Mouse (Mus musculus) forebrain, embryonic 14.5 days (tissue): ENCODE data around the gene Tcf15. TPM values are rescaled to one million over a fixed set of nuclear protein-coding genes. Genes with fewer than 3 reads are reported as not detected.

ENCODE experiments used
- ATAC-seq: fragments of 200-750 bp; cut with Nextera tagmentation; 2 replicates; pipeline ENCODE4 v1.8.0; 2017; ENCODE audit warnings: mild to moderate bottlenecking, moderate library complexity
- DNase-seq: peaks from one replicate; pipeline ENCODE4 v3.0.0-alpha.2; 2015; ENCODE audit warnings: low spot score
- H3K27ac ChIP-seq: fragments of 300-500 bp; sonication (generic); 2 replicates; pipeline ENCODE4 v1.5.1; 2014; ENCODE audit warnings: low read depth, mild to moderate bottlenecking, control low read depth, low read length, moderate library complexity
- H3K27me3 ChIP-seq: fragments of 300-500 bp; sonication (generic); replicated peaks from 2 replicates; pipeline ENCODE4 v1.6.1; 2014; ENCODE audit warnings: low read length, control low read depth, mixed read lengths; ENCODE audit not compliant: control insufficient read depth, insufficient read depth
- H3K36me3 ChIP-seq: fragments of 300-500 bp; sonication (generic); 2 replicates; pipeline ENCODE4 v1.6.1; 2014; ENCODE audit warnings: low read length, control low read depth; ENCODE audit not compliant: control insufficient read depth, insufficient read depth
- H3K4me1 ChIP-seq: fragments of 300-500 bp; sonication (generic); 2 replicates; pipeline ENCODE4 v1.6.1; 2014; ENCODE audit warnings: antibody characterized with exemption, low read length, control low read depth; ENCODE audit not compliant: control insufficient read depth, insufficient read depth
- H3K4me2 ChIP-seq: fragments of 300-500 bp; sonication (generic); 2 replicates; pipeline ENCODE4 v1.6.1; 2014; ENCODE audit warnings: mild to moderate bottlenecking, control low read depth, low read length
- H3K4me3 ChIP-seq: fragments of 300-500 bp; sonication (generic); 2 replicates; pipeline ENCODE4 v1.5.1; 2014; ENCODE audit warnings: low read depth, low read length, control low read depth
- H3K9ac ChIP-seq: fragments of 300-500 bp; sonication (generic); 2 replicates; pipeline ENCODE4 v1.6.1; 2014; ENCODE audit warnings: mild to moderate bottlenecking, low read length, control low read depth, moderate library complexity
- H3K9me3 ChIP-seq: fragments of 300-500 bp; sonication (generic); replicated peaks from 2 replicates; pipeline ENCODE4 v1.6.1; 2016; ENCODE audit warnings: low read length, control low read depth, mixed read lengths; ENCODE audit not compliant: control insufficient read depth
- WGBS: fragments of 180-500 bp; shearing (Covaris S2); extraction: QIAGEN DNeasy Blood & Tissue Kit; methylation state at CpG from one replicate; pipeline ENCODE4 v1.1.7; 2014; 5-methylcytosine and 5-hydroxymethylcytosine counted together
- polyA plus RNA-seq: library from polyadenylated mRNA; unstranded; fragments of >200 nt; fragmentation: Nextera tagmentation; extraction: Ambion mirVana; gene quantifications from 2 replicates; pipeline ENCODE4 v1.2.1, GENCODE M21; 2014

Gene Tcf15
- polyA plus RNA-seq, 1 experiment from 2014 or later: 1.1 TPM

DNA sequence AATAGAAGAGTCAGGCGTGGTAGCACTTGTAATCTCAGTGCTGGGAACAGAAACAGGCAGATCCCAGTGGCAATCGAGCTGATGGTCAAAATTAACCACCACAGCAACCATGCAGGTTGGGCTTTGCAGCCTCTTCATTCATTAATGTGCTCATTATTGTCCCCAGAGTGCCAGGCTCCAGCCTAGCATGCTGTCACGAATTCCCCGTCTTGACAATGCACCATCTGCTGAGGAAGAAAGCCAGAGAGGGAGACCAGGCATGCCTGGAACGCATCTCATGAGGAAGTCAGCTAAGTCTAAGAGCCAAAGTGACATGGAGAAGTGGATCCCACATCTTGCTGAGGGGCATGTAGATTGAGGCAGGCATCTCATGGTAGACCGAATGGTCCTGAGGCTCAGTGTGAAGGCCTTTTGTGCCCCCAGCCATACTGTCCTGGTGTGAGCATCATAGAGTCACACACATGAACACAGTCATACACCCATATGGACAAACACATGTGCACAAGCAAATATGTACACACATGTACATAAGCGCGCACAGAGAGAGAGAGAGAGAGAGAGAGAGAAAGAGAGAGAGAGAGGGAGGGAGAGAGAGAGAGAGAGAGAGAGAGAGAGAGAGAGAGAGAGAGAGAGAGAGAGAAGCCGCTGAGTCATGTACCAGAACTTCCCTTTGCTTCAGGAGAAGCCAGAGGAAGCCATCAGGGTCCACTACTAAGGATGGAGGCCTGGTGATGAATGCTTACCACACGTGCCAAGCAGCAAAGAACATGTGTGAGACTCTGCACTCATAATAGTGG lies 4.0 kb upstream of the Tcf15 start:
- 52% methylated on average over 10 of the region's 10 CpGs for WGBS
- no peak overlapping the region for H3K9ac ChIP-seq
- peak overlapping the region; percentile 22; the same call in 1 of the 2 replicates for H3K27ac ChIP-seq
- H3K4me1 ChIP-seq: peaks cover 21% of the 10 kb centered on the region
- H3K4me2 ChIP-seq: no peak overlapping the region
- H3K9me3 ChIP-seq: no peaks in the 10 kb centered on the region
- ATAC-seq: peak; percentile 35; the same call in 1 of the 2 replicates
- peaks cover 20% of the 10 kb centered on the region for H3K27me3 ChIP-seq
- no peaks in the 10 kb centered on the region for H3K36me3 ChIP-seq
- DNase-seq: peak; percentile 73
- H3K4me3 ChIP-seq: no peak overlapping the region

DNA sequence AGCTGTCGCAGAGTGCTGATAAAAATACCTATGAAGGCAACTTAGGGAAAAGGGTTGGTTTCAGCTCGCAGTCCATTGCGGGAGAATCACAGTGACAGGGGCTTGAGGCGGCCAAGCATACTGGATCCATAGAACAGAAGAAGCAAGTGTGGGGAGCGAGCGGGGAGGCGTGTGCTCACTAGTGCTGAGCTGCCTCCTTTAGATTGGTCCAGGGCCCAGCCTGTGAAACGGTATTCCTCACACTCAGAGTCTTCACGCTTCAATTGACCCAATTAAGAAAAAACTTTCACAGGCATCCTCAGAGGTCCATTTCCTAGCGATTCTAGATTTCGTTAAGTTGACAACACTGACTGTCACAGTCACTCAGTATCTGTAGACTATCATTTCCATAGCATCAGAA lies 2.4 kb upstream of the Tcf15 start:
- Histone ChIP-seq H3K9me3 (no peaks in the 10 kb centered on the region), H3K36me3 (no peaks in the 10 kb centered on the region), H3K27ac (no peak overlapping the region), H3K27me3 (peaks cover 28% of the 10 kb centered on the region), H3K9ac (no peak overlapping the region), H3K4me3 (no peak overlapping the region), H3K4me1 (peaks cover 21% of the 10 kb centered on the region), H3K4me2 (no peak overlapping the region)
- ATAC-seq (no peak), DNase-seq (no peak)
- 17% methylated on average over 11 of the region's 11 CpGs for WGBS

DNA sequence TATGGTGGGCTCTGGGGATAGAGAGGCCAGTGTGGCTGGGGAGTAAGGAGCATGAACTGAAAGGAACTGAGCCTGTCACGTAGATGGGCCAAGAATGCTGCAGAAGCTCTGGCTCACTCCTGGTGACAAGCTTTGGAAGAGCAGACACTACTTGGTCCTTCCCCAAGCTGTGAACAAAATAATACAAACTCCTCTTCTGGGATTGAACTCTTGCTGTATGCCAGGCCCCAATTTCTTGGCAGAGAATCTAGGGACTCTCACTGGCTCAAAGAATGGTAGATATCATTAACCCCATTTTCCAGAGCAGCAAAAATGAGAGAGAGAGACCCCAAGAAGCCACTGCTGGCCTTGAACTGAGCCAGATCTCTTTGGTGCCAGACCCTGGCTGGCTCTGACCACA lies 1.9 kb upstream of the Tcf15 start:
- Histone ChIP-seq H3K4me2 (peak overlapping the region; percentile 48), H3K9me3 (no peaks in the 10 kb centered on the region), H3K36me3 (no peaks in the 10 kb centered on the region), H3K4me3 (no peak overlapping the region), H3K4me1 (peaks cover 21% of the 10 kb centered on the region), H3K27ac (no peak overlapping the region), H3K9ac (peak overlapping the region; percentile 26; the same call in 1 of the 2 replicates), H3K27me3 (peaks cover 28% of the 10 kb centered on the region)
- 22% methylated on average over 1 of the region's 1 CpGs for WGBS
- ATAC-seq (no peak), DNase-seq (no peak)

DNA sequence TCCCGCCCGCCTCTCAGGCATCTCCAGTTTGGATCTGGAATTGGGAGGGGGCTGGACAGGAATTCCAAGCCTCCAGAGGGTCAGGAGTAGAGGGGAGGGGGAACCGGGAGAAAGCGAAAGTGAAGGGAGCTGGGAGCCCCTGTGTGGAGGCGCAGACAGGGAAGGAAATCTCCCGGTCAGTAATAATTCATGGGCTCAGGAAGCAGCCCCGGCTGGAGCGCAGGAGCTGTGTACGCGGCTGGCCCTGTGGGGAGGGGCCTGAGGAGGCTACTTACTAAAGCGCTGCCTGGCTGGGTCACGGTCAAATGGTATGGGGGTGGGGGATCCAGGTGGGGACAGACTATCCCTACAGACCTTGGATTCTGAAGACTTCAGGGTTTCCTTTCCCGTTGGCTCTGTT lies 1.3 kb upstream of the Tcf15 start:
- DNase-seq (no peak), ATAC-seq (no peak)
- 2% methylated on average over 13 of the region's 13 CpGs for WGBS
- Histone ChIP-seq H3K4me2 (peak overlapping the region; percentile 48), H3K4me1 (peaks cover 21% of the 10 kb centered on the region), H3K36me3 (no peaks in the 10 kb centered on the region), H3K9ac (peak overlapping the region; percentile 26; the same call in 1 of the 2 replicates), H3K4me3 (peak overlapping the region; percentile 13; the same call in 1 of the 2 replicates), H3K27ac (no peak overlapping the region), H3K27me3 (peaks cover 28% of the 10 kb centered on the region), H3K9me3 (no peaks in the 10 kb centered on the region)

DNA sequence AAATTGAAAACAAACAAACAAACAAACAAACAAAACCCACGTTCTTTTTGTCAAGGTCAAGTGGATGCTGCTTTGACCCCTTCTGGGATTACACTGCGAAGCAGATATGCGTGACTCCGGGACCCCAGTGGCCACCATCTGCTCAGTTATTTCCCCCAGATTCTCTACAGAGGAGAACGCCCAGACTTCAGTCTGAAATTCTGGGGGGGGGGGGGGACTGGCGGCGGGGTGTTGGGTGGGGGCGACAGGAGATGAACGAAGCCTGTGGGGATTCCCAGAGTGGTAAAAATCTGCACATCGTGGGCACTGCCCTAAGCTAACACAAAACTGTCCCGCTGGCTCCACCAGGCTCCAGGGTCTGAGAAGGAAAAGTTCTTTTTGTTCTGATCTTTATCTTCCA lies 790 bp upstream of the Tcf15 start:
- H3K27me3 ChIP-seq: peaks cover 28% of the 10 kb centered on the region
- H3K4me3 ChIP-seq: no peak overlapping the region
- no peak for DNase-seq

DNA sequence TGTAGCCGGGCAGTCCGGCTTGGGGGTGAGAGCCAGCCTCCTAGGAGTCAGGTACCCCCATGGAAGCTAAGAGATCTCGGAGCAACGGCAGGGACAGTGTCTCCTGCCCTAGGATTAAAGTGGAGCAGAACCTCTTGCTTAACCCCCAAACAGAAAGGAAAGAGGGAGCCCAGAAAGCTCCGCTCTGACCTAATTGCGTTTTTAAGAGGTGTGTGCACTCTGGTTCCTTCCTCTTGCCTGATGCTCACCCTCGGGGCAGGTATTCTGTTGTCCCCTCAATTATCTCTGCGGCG lies 743 bp downstream of the Tcf15 start:
- peaks cover 21% of the 10 kb centered on the region for H3K4me1 ChIP-seq
- DNase-seq (no peak), ATAC-seq (no peak)
- WGBS: 24% methylated on average over 9 of the region's 9 CpGs
- no peaks in the 10 kb centered on the region for H3K36me3 ChIP-seq
- peaks cover 28% of the 10 kb centered on the region for H3K27me3 ChIP-seq
- H3K4me3 ChIP-seq: peak overlapping the region; percentile 46
- H3K4me2 ChIP-seq: peak overlapping the region; percentile 72
- H3K9me3 ChIP-seq: no peaks in the 10 kb centered on the region
- H3K9ac ChIP-seq: peak overlapping the region; percentile 40
- H3K27ac ChIP-seq: no peak overlapping the region

More for the DNA sequence above, 790 bp upstream of the Tcf15 start:
- ATAC-seq: no peak
- WGBS: 6% methylated on average over 11 of the region's 11 CpGs
- Histone ChIP-seq H3K9me3 (no peaks in the 10 kb centered on the region), H3K27ac (no peak overlapping the region), H3K4me1 (peaks cover 21% of the 10 kb centered on the region), H3K36me3 (no peaks in the 10 kb centered on the region), H3K9ac (no peak overlapping the region), H3K4me2 (peak overlapping the region; percentile 48)

DNA sequence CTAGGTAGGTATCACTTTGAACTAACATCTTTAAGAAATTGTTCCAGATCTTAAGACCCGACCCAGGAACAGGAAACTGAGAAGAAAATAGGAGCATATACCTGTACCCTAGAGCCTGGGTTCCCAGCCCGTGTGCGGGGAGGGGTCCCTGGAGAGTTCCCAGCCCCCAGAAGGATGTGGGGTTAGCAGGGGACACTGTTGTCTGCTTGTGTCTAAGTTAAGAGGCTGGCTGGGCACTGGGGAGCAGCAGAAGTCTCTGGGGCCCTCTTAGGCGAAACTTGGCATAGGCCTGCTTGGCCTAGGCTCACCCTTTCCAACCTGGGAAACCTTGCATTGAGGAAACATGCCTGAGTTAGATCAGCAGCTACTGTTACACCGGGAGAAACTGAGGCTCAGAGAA lies 1.1 kb downstream of the Tcf15 start:
- Histone ChIP-seq H3K4me2 (0 out of 2 replicates have a peak overlapping the region, but pooled peaks have one; percentile 72), H3K27ac (no peak overlapping the region), H3K9ac (no peak overlapping the region), H3K9me3 (no peaks in the 10 kb centered on the region), H3K36me3 (no peaks in the 10 kb centered on the region), H3K27me3 (peaks cover 28% of the 10 kb centered on the region), H3K4me3 (no peak overlapping the region), H3K4me1 (peaks cover 21% of the 10 kb centered on the region)
- DNase-seq (no peak), ATAC-seq (no peak)
- 66% methylated on average over 5 of the region's 5 CpGs for WGBS

DNA sequence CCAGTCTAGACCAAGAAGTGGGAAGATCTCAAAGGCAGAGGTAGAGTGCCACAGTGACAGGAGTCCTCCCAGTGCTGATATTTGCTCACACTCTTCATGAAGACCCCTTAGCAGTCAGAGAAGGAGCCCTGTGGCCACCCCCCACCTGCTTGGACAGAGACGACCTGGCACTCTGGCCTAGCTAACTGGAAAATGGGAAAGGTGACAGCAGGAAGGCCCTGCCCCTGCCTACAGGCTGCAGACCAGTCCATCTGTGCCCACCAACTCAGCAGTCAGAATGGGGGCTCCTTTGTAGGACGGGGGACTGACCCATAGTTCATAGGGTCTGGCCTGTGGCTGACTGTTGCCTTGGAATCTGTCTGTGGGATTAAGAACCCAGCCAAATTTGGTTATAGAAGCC lies 2.4 kb downstream of the Tcf15 start:
- Histone ChIP-seq H3K27ac (no peak overlapping the region), H3K4me3 (no peak overlapping the region), H3K36me3 (no peaks in the 10 kb centered on the region), H3K4me2 (no peak overlapping the region), H3K27me3 (peaks cover 28% of the 10 kb centered on the region), H3K9me3 (no peaks in the 10 kb centered on the region), H3K9ac (no peak overlapping the region), H3K4me1 (peaks cover 19% of the 10 kb centered on the region)
- ATAC-seq (no peak), DNase-seq (no peak)
- 70% methylated on average over 2 of the region's 2 CpGs for WGBS

DNA sequence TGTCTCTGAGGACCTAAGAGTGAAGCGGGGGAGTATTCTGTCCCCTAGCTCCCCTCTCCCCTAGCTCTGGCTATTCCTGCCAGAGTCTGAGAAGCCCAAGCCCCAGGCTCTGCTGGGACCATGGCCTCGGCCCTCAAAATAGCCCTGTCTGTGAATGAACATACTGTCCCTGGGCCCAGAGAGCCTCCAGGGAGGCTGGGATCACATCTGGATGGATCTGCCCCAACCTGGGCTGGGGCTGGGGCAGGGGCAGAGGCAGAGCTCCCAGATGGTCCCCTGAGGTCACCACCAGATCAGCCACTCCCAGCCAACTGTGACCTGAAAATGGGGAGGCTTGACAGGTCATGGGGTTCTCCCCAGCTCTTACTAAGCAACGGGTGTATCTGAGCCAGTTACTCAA lies 3.7 kb downstream of the Tcf15 start:
- no peaks in the 10 kb centered on the region for H3K36me3 ChIP-seq
- WGBS: 70% methylated on average over 3 of the region's 3 CpGs
- H3K27me3 ChIP-seq: peaks cover 28% of the 10 kb centered on the region

More for the DNA sequence above, 3.7 kb downstream of the Tcf15 start:
- Histone ChIP-seq H3K4me1 (peaks cover 8% of the 10 kb centered on the region; the same call in 1 of the 2 replicates), H3K27ac (no peak overlapping the region), H3K9me3 (no peaks in the 10 kb centered on the region), H3K4me3 (no peak overlapping the region), H3K9ac (no peak overlapping the region), H3K4me2 (no peak overlapping the region)
- DNase-seq (no peak), ATAC-seq (no peak)
